In genomic region chr1:151783403-151783802, GRCm38 (mm10) we compare ENCODE assay signal across 25 mouse cellular contexts.
"Had no signal": no experiment of that assay in that cellular context is flagged by ENCODE, and none has a peak within 500 bp of the region (broad histone marks: within the 10 kb centered on the region; RNA-seq: fewer than 3 reads in every experiment).

No protein-coding gene starts in this region.

- H3K4me2 ChIP-seq: embryonic facial prominence, embryonic 12.5 days; embryonic facial prominence, embryonic 13.5 days; embryonic facial prominence, embryonic 15.5 days; forebrain, embryonic 12.5 days; forebrain, embryonic 15.5 days had no signal

- ATAC-seq: forebrain, embryonic 14.5 days; forebrain, embryonic 15.5 days; forebrain, embryonic 16.5 days; forebrain, postnatal 0 days had no signal

- DNase-seq: cerebellum, adult 9-11 months; cerebellum, postnatal 10 days; cerebellum, postnatal 14 days; cerebellum, postnatal 25 days; cerebellum, postnatal 36 days; embryo, embryonic 11 days; forebrain, postnatal 0 days; gastrocnemius, adult 2 months; gastrocnemius, postnatal 10 days; gastrocnemius, postnatal 14 days; gastrocnemius, postnatal 25 days; gastrocnemius, postnatal 36 days; heart, adult 18-20 months; heart, adult 2 months had no signal

- H3K9me3 ChIP-seq: embryonic facial prominence, embryonic 10.5 days; embryonic facial prominence, embryonic 12.5 days; embryonic facial prominence, embryonic 13.5 days; embryonic facial prominence, embryonic 15.5 days; forebrain, embryonic 10.5 days; forebrain, embryonic 12.5 days; forebrain, embryonic 15.5 days; heart, embryonic 10.5 days had no signal

- H3K4me1 ChIP-seq: embryonic facial prominence, embryonic 10.5 days; embryonic facial prominence, embryonic 12.5 days; embryonic facial prominence, embryonic 13.5 days; embryonic facial prominence, embryonic 15.5 days; forebrain, embryonic 12.5 days; forebrain, embryonic 15.5 days; heart, embryonic 10.5 days had no signal

- H3K9ac ChIP-seq: embryonic facial prominence, embryonic 12.5 days; embryonic facial prominence, embryonic 13.5 days; embryonic facial prominence, embryonic 15.5 days; forebrain, embryonic 12.5 days; forebrain, embryonic 15.5 days; forebrain, postnatal 0 days had no signal

- H3K4me3 ChIP-seq: embryonic facial prominence, embryonic 10.5 days; embryonic facial prominence, embryonic 12.5 days; embryonic facial prominence, embryonic 13.5 days; embryonic facial prominence, embryonic 15.5 days; erythroblast, embryonic 14.5 days; forebrain, embryonic 10.5 days; forebrain, embryonic 12.5 days; forebrain, embryonic 15.5 days; gastrocnemius, adult 2 months; heart, adult 2 months; heart, embryonic 10.5 days had no signal

- H3K27ac ChIP-seq: embryonic facial prominence, embryonic 10.5 days; embryonic facial prominence, embryonic 12.5 days; embryonic facial prominence, embryonic 13.5 days; embryonic facial prominence, embryonic 15.5 days; forebrain, embryonic 10.5 days; forebrain, embryonic 12.5 days; forebrain, embryonic 15.5 days; gastrocnemius, adult 2 months; heart, adult 2 months; heart, embryonic 10.5 days had no signal

- H3K27me3 ChIP-seq: embryonic facial prominence, embryonic 12.5 days; embryonic facial prominence, embryonic 13.5 days; embryonic facial prominence, embryonic 15.5 days; forebrain, embryonic 12.5 days; forebrain, embryonic 15.5 days had no signal
